Mouse (Mus musculus) liver, embryonic 15.5 days (tissue): ENCODE measurements around the gene Tenm4. TPM values are rescaled to one million over a fixed set of nuclear protein-coding genes. Genes with fewer than 3 reads are reported as not detected.

Experiments used
- ATAC-seq: fragments of 200-750 bp; cut with Nextera tagmentation; 2 replicates; pipeline ENCODE4 v1.8.0; 2017; ENCODE audit warnings: moderate number of reproducible peaks, mild to moderate bottlenecking, moderate library complexity; ENCODE audit not compliant: insufficient read depth
- H3K27ac ChIP-seq: fragments of 300-500 bp; sonication (generic); replicated peaks from 2 replicates; pipeline ENCODE4 v1.5.1; 2015; ENCODE audit warnings: mild to moderate bottlenecking, inconsistent platforms
- H3K27me3 ChIP-seq: fragments of 300-500 bp; sonication (generic); 2 replicates; pipeline ENCODE4 v1.6.1; 2015; ENCODE audit warnings: mild to moderate bottlenecking, inconsistent platforms
- H3K36me3 ChIP-seq: fragments of 300-500 bp; sonication (generic); replicated peaks from 2 replicates; pipeline ENCODE4 v1.6.1; 2015; ENCODE audit warnings: moderate library complexity, mild to moderate bottlenecking, inconsistent platforms
- H3K4me1 ChIP-seq: fragments of 300-500 bp; sonication (generic); replicated peaks from 2 replicates; pipeline ENCODE4 v1.6.1; 2015; ENCODE audit warnings: inconsistent platforms
- H3K4me2 ChIP-seq: fragments of 300-500 bp; sonication (generic); 2 replicates; pipeline ENCODE4 v1.6.1; 2015; ENCODE audit warnings: moderate library complexity, mild to moderate bottlenecking, inconsistent platforms
- H3K4me3 ChIP-seq: fragments of 300-500 bp; sonication (generic); replicated peaks from 2 replicates; pipeline ENCODE4 v1.5.1; 2015; ENCODE audit warnings: mild to moderate bottlenecking, inconsistent platforms
- H3K9ac ChIP-seq: fragments of 300-500 bp; sonication (generic); 2 replicates; pipeline ENCODE4 v1.6.1; 2015; ENCODE audit warnings: moderate library complexity, mild to moderate bottlenecking, inconsistent platforms
- H3K9me3 ChIP-seq: fragments of 300-500 bp; sonication (generic); replicated peaks from 2 replicates; pipeline ENCODE4 v1.6.1; 2016; ENCODE audit warnings: inconsistent platforms
- WGBS: fragments of 180-500 bp; shearing (Covaris S2); methylation state at CpG from one replicate; pipeline ENCODE4 v1.1.7; 2015; ENCODE audit warnings: mixed read lengths; ENCODE audit not compliant: insufficient replicate concordance; 5-methylcytosine and 5-hydroxymethylcytosine counted together
- polyA plus RNA-seq: library from polyadenylated mRNA; unstranded; fragments of >200 nt; fragmentation: Nextera tagmentation; extraction: Ambion mirVana; gene quantifications from 2 replicates; pipeline ENCODE4 v1.2.1, GENCODE M21; 2015

Tenm4 gene
- polyA plus RNA-seq, 1 experiment from 2014 or later, result 0.69 TPM

GRCm38 (mm10) chr7:96536313-96536880 is 365.4 kb downstream of the Tenm4 start:
- H3K27ac ChIP-seq, result no peak overlapping the region
- no peaks in the 10 kb centered on the region for H3K36me3 ChIP-seq
- H3K4me3 ChIP-seq, result no peak overlapping the region
- 62% methylated on average over 9 of the region's 9 CpGs for WGBS
- no peak for ATAC-seq
- H3K4me2 ChIP-seq, result no peak overlapping the region
- no peaks in the 10 kb centered on the region for H3K4me1 ChIP-seq
- H3K9ac ChIP-seq, result no peak overlapping the region
- no peaks in the 10 kb centered on the region for H3K27me3 ChIP-seq
- H3K9me3 ChIP-seq, result no peaks in the 10 kb centered on the region

DNA sequence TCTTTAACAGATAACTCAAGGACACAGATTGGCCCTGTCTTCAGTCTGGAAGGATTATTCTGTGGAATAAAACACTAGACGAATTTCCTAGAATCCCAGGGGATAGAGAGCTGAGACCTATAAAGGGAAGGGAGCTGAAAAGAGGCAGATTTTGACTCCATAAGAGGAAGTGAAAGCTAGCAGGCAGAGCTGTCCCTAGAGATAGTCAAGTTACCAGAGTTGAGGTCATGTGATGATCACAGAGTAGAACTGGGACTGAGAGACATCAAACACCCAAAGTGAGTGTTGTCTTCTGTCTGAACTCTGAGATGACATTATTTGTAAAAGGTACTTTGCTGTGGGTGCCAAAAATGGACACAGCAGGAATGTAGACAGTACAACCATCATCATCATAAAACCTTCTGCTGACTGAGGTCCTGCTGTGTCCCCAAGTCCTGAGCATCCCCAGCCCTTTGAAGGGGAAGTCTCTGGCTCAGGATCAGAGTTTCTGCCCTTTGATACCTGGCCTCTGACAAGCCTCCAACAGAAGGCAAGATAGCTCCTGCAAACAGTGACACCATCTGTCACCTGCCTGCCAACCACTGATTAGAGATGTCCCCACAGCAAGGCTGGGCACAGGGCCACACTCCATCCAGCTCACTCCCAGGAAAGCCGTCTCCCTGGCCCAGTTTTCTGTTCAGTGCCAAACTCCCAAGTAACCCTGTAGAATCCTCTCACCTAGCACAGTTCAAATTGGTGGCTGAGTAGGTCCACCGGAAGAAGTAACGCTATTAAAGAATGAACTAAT is 368.4 kb downstream of the Tenm4 start:
- no peak for ATAC-seq
- H3K4me1 ChIP-seq, result no peaks in the 10 kb centered on the region
- no peaks in the 10 kb centered on the region for H3K9me3 ChIP-seq
- no peak overlapping the region for H3K4me2 ChIP-seq
- H3K36me3 ChIP-seq, result no peaks in the 10 kb centered on the region
- H3K27me3 ChIP-seq, result no peaks in the 10 kb centered on the region
- H3K4me3 ChIP-seq, result no peak overlapping the region
- no peak overlapping the region for H3K9ac ChIP-seq
- H3K27ac ChIP-seq, result no peak overlapping the region
- whole genome bisulfite sequencing, result 46% methylated on average over 4 of the region's 4 CpGs

GRCm38 (mm10) chr7:96540458-96541096 is 369.5 kb downstream of the Tenm4 start:
- Histone ChIP-seq H3K4me3 (no peak overlapping the region), H3K36me3 (no peaks in the 10 kb centered on the region), H3K9ac (no peak overlapping the region), H3K9me3 (no peaks in the 10 kb centered on the region), H3K4me2 (no peak overlapping the region), H3K4me1 (no peaks in the 10 kb centered on the region), H3K27me3 (no peaks in the 10 kb centered on the region), H3K27ac (no peak overlapping the region)
- ATAC-seq, result no peak
- WGBS, result 33% methylated on average over 7 of the region's 7 CpGs

GRCm38 (mm10) chr7:96545979-96546378 is 374.9 kb downstream of the Tenm4 start:
- H3K27me3 ChIP-seq, result no peaks in the 10 kb centered on the region
- H3K9me3 ChIP-seq, result no peaks in the 10 kb centered on the region
- no peak overlapping the region for H3K9ac ChIP-seq
- no peaks in the 10 kb centered on the region for H3K36me3 ChIP-seq
- no peak for ATAC-seq
- 23% methylated on average over 5 of the region's 5 CpGs for WGBS
- H3K27ac ChIP-seq, result no peak overlapping the region
- H3K4me1 ChIP-seq, result no peaks in the 10 kb centered on the region
- no peak overlapping the region for H3K4me3 ChIP-seq
- no peak overlapping the region for H3K4me2 ChIP-seq

DNA sequence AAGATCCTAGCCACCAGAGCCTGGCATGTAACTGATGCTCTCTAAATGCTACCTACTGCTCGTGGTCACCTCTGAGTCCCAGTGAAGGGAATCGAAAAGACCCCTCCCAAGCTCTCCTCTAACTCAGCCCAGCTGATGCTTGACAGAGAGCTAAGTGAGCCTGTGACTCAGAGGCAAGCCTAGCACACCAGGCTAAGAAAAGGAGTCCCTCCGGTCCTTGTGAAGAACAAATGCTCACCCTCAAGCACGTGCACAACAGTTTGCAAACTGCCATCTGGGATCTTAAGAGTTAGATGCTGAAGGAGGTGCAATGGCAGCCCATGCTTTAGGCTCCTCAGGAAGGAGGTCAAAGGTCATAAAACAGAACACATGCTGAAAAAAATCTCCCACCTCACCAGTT is 380.8 kb downstream of the Tenm4 start:
- 50% methylated on average over 4 of the region's 4 CpGs for WGBS
- H3K9ac ChIP-seq, result no peak overlapping the region
- H3K4me1 ChIP-seq, result no peaks in the 10 kb centered on the region
- no peak overlapping the region for H3K4me3 ChIP-seq
- H3K9me3 ChIP-seq, result no peaks in the 10 kb centered on the region
- H3K27me3 ChIP-seq, result no peaks in the 10 kb centered on the region
- no peak overlapping the region for H3K4me2 ChIP-seq
- H3K36me3 ChIP-seq, result no peaks in the 10 kb centered on the region
- ATAC-seq, result no peak
- no peak overlapping the region for H3K27ac ChIP-seq

DNA sequence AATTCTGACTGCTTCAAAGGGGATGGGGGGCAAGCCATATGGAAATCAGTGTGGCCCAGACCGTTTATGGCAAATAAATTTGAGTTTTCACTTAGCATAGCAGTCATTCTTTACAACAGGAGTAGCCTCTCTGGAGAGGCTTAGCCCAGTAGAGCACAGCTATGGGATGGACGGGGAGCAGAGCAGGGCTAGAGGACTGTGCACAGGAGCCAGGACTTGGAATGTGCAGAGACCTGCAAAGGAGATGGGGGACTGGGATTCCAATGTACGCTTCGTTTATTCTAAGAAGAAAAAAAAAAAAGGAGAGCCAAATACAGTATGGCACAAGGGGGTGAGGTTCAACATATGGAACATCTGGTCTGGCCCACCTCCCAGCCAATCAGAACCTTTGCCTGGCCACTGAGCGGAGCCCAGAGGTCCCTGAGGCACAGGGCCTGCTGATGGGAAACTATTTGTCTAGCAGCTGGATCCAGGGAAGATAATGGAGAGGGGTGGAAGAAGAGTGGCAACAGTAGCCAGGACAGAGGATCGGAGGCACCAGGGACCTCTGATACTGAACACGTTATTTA is 381.3 kb downstream of the Tenm4 start:
- H3K27ac ChIP-seq, result no peak overlapping the region
- no peak overlapping the region for H3K4me2 ChIP-seq
- no peaks in the 10 kb centered on the region for H3K36me3 ChIP-seq
- no peaks in the 10 kb centered on the region for H3K9me3 ChIP-seq
- no peak overlapping the region for H3K9ac ChIP-seq
- WGBS, result 55% methylated on average over 7 of the region's 7 CpGs
- no peak for ATAC-seq
- H3K4me1 ChIP-seq, result no peaks in the 10 kb centered on the region
- no peak overlapping the region for H3K4me3 ChIP-seq
- H3K27me3 ChIP-seq, result no peaks in the 10 kb centered on the region

- ATAC-seq, result no peak
- 26% methylated on average over 6 of the region's 6 CpGs for WGBS
These were observed 383.2 kb downstream of the Tenm4 start for GRCm38 (mm10) chr7:96554277-96554690.

GRCm38 (mm10) chr7:96555294-96555693 is 384.2 kb downstream of the Tenm4 start:
- Histone ChIP-seq H3K9me3 (no peaks in the 10 kb centered on the region), H3K9ac (no peak overlapping the region), H3K36me3 (no peaks in the 10 kb centered on the region), H3K4me1 (no peaks in the 10 kb centered on the region), H3K4me3 (no peak overlapping the region), H3K27ac (no peak overlapping the region), H3K4me2 (no peak overlapping the region), H3K27me3 (no peaks in the 10 kb centered on the region)
- ATAC-seq, result no peak
- WGBS, result 35% methylated on average over 5 of the region's 5 CpGs

More at GRCm38 (mm10) chr7:96554277-96554690, 383.2 kb downstream of the Tenm4 start:
- H3K9ac ChIP-seq, result no peak overlapping the region
- no peak overlapping the region for H3K27ac ChIP-seq
- H3K4me3 ChIP-seq, result no peak overlapping the region
- H3K4me1 ChIP-seq, result no peaks in the 10 kb centered on the region
- no peak overlapping the region for H3K4me2 ChIP-seq
- H3K36me3 ChIP-seq, result no peaks in the 10 kb centered on the region
- H3K9me3 ChIP-seq, result no peaks in the 10 kb centered on the region
- H3K27me3 ChIP-seq, result no peaks in the 10 kb centered on the region

DNA sequence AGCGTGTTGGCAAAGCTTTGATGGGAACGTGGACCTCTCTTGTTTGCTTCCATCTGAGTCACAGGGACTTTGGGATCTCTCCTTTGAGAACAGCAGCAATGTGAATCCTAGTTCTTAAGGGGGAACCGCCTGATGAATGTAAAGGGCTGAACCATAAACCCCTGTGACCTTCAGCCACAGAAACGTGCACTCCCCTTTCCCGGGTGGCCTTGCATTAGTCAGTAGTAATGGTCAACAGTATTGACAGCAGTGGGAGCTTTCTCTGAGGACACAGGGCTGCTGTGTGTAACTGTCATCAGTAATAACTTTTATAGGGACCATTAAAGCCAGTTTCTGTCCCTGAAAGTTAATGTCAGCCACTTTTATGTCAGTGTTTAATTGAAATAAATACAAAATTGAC is 385.7 kb downstream of the Tenm4 start:
- ATAC-seq, result no peak
- Histone ChIP-seq H3K9ac (no peak overlapping the region), H3K27ac (no peak overlapping the region), H3K36me3 (no peaks in the 10 kb centered on the region), H3K4me2 (no peak overlapping the region), H3K27me3 (no peaks in the 10 kb centered on the region), H3K9me3 (no peaks in the 10 kb centered on the region), H3K4me1 (no peaks in the 10 kb centered on the region), H3K4me3 (no peak overlapping the region)
- WGBS, result 45% methylated on average over 5 of the region's 5 CpGs

DNA sequence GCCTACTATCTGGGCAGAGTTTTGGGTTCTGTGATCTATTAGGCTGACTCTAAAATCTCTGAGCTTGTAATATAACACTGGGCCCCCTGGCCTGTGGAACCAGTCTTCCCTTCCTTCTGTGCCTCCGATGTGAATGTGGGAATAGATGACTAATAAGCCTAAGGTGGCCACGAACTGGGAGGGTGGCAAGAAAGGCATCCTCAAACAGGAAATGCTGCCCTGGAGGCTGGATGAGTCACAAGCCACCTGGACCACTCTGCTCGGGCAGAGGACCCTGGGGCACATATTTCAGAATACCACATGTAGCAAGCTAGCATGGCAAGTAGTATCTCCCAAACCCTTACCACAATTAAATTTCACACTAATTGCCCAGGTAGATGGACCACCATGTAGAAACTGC is 391.8 kb downstream of the Tenm4 start:
- ATAC-seq, result no peak
- Histone ChIP-seq H3K9me3 (no peaks in the 10 kb centered on the region), H3K9ac (no peak overlapping the region), H3K27ac (no peak overlapping the region), H3K27me3 (no peaks in the 10 kb centered on the region), H3K36me3 (no peaks in the 10 kb centered on the region), H3K4me3 (no peak overlapping the region), H3K4me1 (no peaks in the 10 kb centered on the region), H3K4me2 (no peak overlapping the region)
- 28% methylated on average over 3 of the region's 3 CpGs for WGBS

GRCm38 (mm10) chr7:96563329-96564065 is 392.5 kb downstream of the Tenm4 start:
- Histone ChIP-seq H3K27me3 (no peaks in the 10 kb centered on the region), H3K4me3 (no peak overlapping the region), H3K9me3 (no peaks in the 10 kb centered on the region), H3K4me1 (no peaks in the 10 kb centered on the region), H3K36me3 (no peaks in the 10 kb centered on the region), H3K27ac (no peak overlapping the region), H3K4me2 (no peak overlapping the region), H3K9ac (no peak overlapping the region)
- WGBS, result 25% methylated on average over 3 of the region's 3 CpGs
- no peak for ATAC-seq
